In genomic region chr7:19715239-19716054, GRCm38 (mm10) we compare ENCODE assay signal across 8 mouse cellular contexts. TPM values are rescaled to one million over a fixed set of nuclear protein-coding genes. Genes with fewer than 3 reads are reported as not detected.
DNase-seq lines count a peak whose midpoint lies in the region; ATAC-seq and TF ChIP-seq lines count a peak whose summit lies in the region.

Gene Tomm40 (minus strand): TSS chr7:19715438.

- peak; percentile 99 for ATAC-seq in embryonic facial prominence, embryonic 14.5 days (ENCODE audit: low read depth)
- peak; percentile 100 for ATAC-seq in limb, embryonic 13.5 days (ENCODE audit: low FRiP score, low read depth)
- ATAC-seq in midbrain, embryonic 16.5 days: peak; percentile 98

- H3K9ac ChIP-seq in embryonic facial prominence, embryonic 14.5 days (ENCODE audit: low read depth, low read length): peak within 1 kb of the TSS; percentile 97
- peak within 1 kb of the TSS; percentile 83 for H3K9ac ChIP-seq in heart, adult 2 months (ENCODE audit: low read depth, low read length)
- peak within 1 kb of the TSS; percentile 98 for H3K9ac ChIP-seq in limb, embryonic 13.5 days
- H3K9ac ChIP-seq in midbrain, embryonic 16.5 days (ENCODE audit: low read depth, low read length): peak within 1 kb of the TSS; percentile 97

- H3K4me2 ChIP-seq in embryonic facial prominence, embryonic 14.5 days (ENCODE audit: low read depth, low read length): peak within 1 kb of the TSS; percentile 90
- H3K4me2 ChIP-seq in limb, embryonic 13.5 days (replicated peaks): peak within 1 kb of the TSS; percentile 93
- H3K4me2 ChIP-seq in midbrain, embryonic 16.5 days (ENCODE audit: low read length): peak within 1 kb of the TSS; percentile 96

- peaks cover 2% of the 10 kb centered on the region; the same call in 1 of the 2 replicates for H3K9me3 ChIP-seq in embryonic facial prominence, embryonic 14.5 days (ENCODE audit: control insufficient read depth, low read length)
- peaks cover 2% of the 10 kb centered on the region for H3K9me3 ChIP-seq in limb, embryonic 13.5 days
- no peaks in the 10 kb centered on the region for H3K9me3 ChIP-seq in midbrain, embryonic 16.5 days (replicated peaks; ENCODE audit: control insufficient read depth, low read length, poor library complexity, severe bottlenecking)

- H3K27me3 ChIP-seq in embryonic facial prominence, embryonic 14.5 days (replicated peaks; ENCODE audit: control insufficient read depth, insufficient read depth, low read length): no peaks in the 10 kb centered on the region
- no peaks in the 10 kb centered on the region for H3K27me3 ChIP-seq in heart, adult 2 months (ENCODE audit: control insufficient read depth, insufficient read depth, low read length)
- H3K27me3 ChIP-seq in limb, embryonic 13.5 days: no peaks in the 10 kb centered on the region
- H3K27me3 ChIP-seq in midbrain, embryonic 16.5 days (ENCODE audit: control insufficient read depth, insufficient read depth, low read depth, low read length): no peaks in the 10 kb centered on the region

- H3K27ac ChIP-seq in embryonic facial prominence, embryonic 14.5 days (replicated peaks; ENCODE audit: low read depth, low read length): peak within 1 kb of the TSS; percentile 88
- peak within 1 kb of the TSS; percentile 91 for H3K27ac ChIP-seq in heart, adult 2 months
- peak within 1 kb of the TSS; percentile 85 for H3K27ac ChIP-seq in limb, embryonic 13.5 days
- H3K27ac ChIP-seq in midbrain, embryonic 16.5 days (ENCODE audit: low read length): peak within 1 kb of the TSS; percentile 92

- no peaks in the 10 kb centered on the region for H3K79me2 ChIP-seq in heart, adult 2 months (replicated peaks; ENCODE audit: control insufficient read depth, insufficient read depth, low read length)

- TF ChIP-seq EP300 in heart, adult 2 months (IDR thresholded peaks at IDR 0.05; ENCODE audit: insufficient read depth, low read depth, low read length): no peak

- WGBS in embryonic facial prominence, embryonic 14.5 days: 0% methylated on average over 32 of the region's 59 CpGs
- WGBS in heart, adult 2 months: under 1% methylated on average over 59 of the region's 59 CpGs
- WGBS in limb, embryonic 13.5 days: under 1% methylated on average over 59 of the region's 59 CpGs
- under 1% methylated on average over 58 of the region's 59 CpGs for WGBS in midbrain, embryonic 16.5 days

- peaks cover 53% of the 10 kb centered on the region for H3K36me3 ChIP-seq in embryonic facial prominence, embryonic 14.5 days (ENCODE audit: control insufficient read depth, insufficient read depth, low read length)
- H3K36me3 ChIP-seq in heart, adult 2 months (ENCODE audit: control insufficient read depth, insufficient read depth, low read length): no peaks in the 10 kb centered on the region
- peaks cover 70% of the 10 kb centered on the region for H3K36me3 ChIP-seq in limb, embryonic 13.5 days
- H3K36me3 ChIP-seq in midbrain, embryonic 16.5 days (ENCODE audit: control insufficient read depth, insufficient read depth, low read length): peaks cover 13% of the 10 kb centered on the region

- no peak for TF ChIP-seq CTCF in heart, adult 2 months (IDR thresholded peaks at IDR 0.05)

- intact Hi-C loops in heart, adult 2 months (cut with DNase I): loop anchor here (1.0 kb wide), 1 partner anchor 34 kb away; no protein-coding TSS in a partner anchor

- TF ChIP-seq POLR2A in heart, adult 2 months (IDR thresholded peaks at IDR 0.05; ENCODE audit: insufficient read depth, low read depth, low read length): peak; percentile 71

- H3K4me1 ChIP-seq in embryonic facial prominence, embryonic 14.5 days (ENCODE audit: control insufficient read depth, insufficient read depth, low read length): 0 out of 2 replicates have a peak, but pooled peaks cover 4% of the 10 kb centered on the region
- H3K4me1 ChIP-seq in heart, adult 2 months (ENCODE audit: control insufficient read depth, insufficient read depth, low read length): peaks cover 2% of the 10 kb centered on the region
- H3K4me1 ChIP-seq in limb, embryonic 13.5 days: peaks cover 22% of the 10 kb centered on the region
- H3K4me1 ChIP-seq in midbrain, embryonic 16.5 days (ENCODE audit: control insufficient read depth, insufficient read depth, low read length): peaks cover 19% of the 10 kb centered on the region

- peak; percentile 99 for DNase-seq in 3T3-L1 (ENCODE audit: low read depth, low spot score)
- peak; percentile 81 to 98 for DNase-seq in adrenal gland, postnatal 4 days (ENCODE audit: low spot score in 2 of 2)
- DNase-seq in embryonic facial prominence, embryonic 14.5 days (ENCODE audit: low spot score): peak; percentile 100
- DNase-seq in heart, adult 2 months: peak; percentile 96 to 99
- peak; percentile 100 for DNase-seq in kidney, adult 8-10 months
- DNase-seq in spleen, postnatal 10 days (ENCODE audit: low spot score in 2 of 2): peak; percentile 94 to 99

- peak within 1 kb of the TSS; percentile 87 for H3K4me3 ChIP-seq in embryonic facial prominence, embryonic 14.5 days (ENCODE audit: low read depth, low read length)
- peak within 1 kb of the TSS; percentile 82 for H3K4me3 ChIP-seq in heart, adult 2 months
- peak within 1 kb of the TSS; percentile 100 for H3K4me3 ChIP-seq in limb, embryonic 13.5 days
- H3K4me3 ChIP-seq in midbrain, embryonic 16.5 days (ENCODE audit: low read depth, low read length): peak within 1 kb of the TSS; percentile 93

RNA-seq across cellular contexts. Expression of gene Tomm40, which starts in this region (rescaled TPM):
- 100 to 1,000 TPM; 137 to 139 TPM for total RNA-seq in adrenal gland, postnatal 4 days (2021)
- polyA plus RNA-seq in embryonic facial prominence, embryonic 14.5 days (2014; fragmentation: Nextera tagmentation; extraction: Ambion mirVana): 114 and 125 TPM in 2 replicates
- total RNA-seq in heart, adult 2 months (2021): 10 to 100 TPM; 92.7 to 98.2 TPM
- 81.9 and 91.2 TPM in 2 replicates for polyA plus RNA-seq in heart, adult 2 months (2012; rRNA removed)
- 126 and 133 TPM in 2 replicates for polyA plus RNA-seq in limb, embryonic 13.5 days (2015; fragmentation: Nextera tagmentation; extraction: Ambion mirVana)
- polyA plus RNA-seq in midbrain, embryonic 16.5 days (2015; fragmentation: Nextera tagmentation; extraction: Ambion mirVana): 113 and 118 TPM in 2 replicates

Comparison
In these comparisons a context has a peak if more than half of its experiments do, and no peak if none do; other contexts are left out.
1. Peak in every context shown above with its lines: DNase-seq, ATAC-seq, H3K4me3 ChIP-seq and H3K27ac ChIP-seq.